Mouse (Mus musculus): ENCODE results near the gene Trim14. TPM values are rescaled to one million over a fixed set of nuclear protein-coding genes. Genes with fewer than 3 reads are reported as not detected.
"Not testable (repeated sequence)": the region's sequence is repeated elsewhere in the genome, so short reads cannot be mapped to it uniquely, and the experiment has no call there.

Gene Trim14
- total RNA-seq (2021) (1 to 10 TPM; 2.5 to 2.9 TPM), polyA plus RNA-seq (2012; rRNA removed) (1.5 and 2.1 TPM in 2 replicates)
- long read RNA-seq, partial matches to known transcripts: 0 of 4 reads
- long read RNA-seq, other reads (novel, unspliced or antisense): 3 of 4 reads

DNA sequence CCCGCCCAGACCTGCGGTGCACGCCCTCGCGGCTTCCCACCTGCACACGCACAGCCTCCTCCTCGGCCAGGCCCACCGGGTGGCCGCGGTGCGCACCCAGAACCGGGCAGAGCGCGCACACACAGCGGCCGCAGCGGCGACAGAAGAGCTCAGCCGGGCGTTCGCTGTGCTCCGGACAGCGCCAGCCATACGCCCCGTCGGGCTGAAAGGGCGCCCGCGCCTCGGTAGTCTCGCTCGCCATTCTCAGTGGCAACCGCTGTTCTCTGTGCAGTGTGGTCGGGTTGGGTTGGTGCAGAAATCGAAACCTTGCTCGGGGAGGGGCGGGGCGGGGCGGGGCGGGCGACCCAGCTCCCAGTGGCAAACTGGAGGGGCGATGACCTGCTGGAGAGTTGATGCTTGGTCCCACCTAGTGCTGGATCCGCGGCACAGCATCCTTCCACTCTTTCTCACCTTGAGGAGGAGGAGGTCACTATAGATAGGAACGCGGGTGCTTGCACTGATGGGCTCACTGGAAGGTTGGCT, at the start of gene Trim14:
Gene Trim14 (minus strand): TSS at position 302 of the 522 bp plus-strand sequence.
- Histone ChIP-seq H3K27ac (peak within 1 kb of the TSS; percentile 53), H3K4me3 (peak within 1 kb of the TSS; percentile 69), H3K27me3 (ENCODE audit: control insufficient read depth, insufficient read depth, low read length) (no peaks in the 10 kb centered on the region), H3K79me2 (replicated peaks; ENCODE audit: control insufficient read depth, insufficient read depth, low read length) (no peaks in the 10 kb centered on the region), H3K9ac (ENCODE audit: low read depth, low read length) (peak within 1 kb of the TSS; percentile 74), H3K36me3 (ENCODE audit: control insufficient read depth, insufficient read depth, low read length) (no peaks in the 10 kb centered on the region), H3K4me1 (ENCODE audit: control insufficient read depth, insufficient read depth, low read length) (peaks cover 3% of the 10 kb centered on the region; the same call in 1 of the 2 replicates)
- intact Hi-C loops (cut with DNase I): loop anchor here (10.0 kb wide), 1 partner anchor 119 kb away; the partner anchor contains the start of gene Tbc1d2
- TF ChIP-seq CTCF (IDR thresholded peaks at IDR 0.05) (peak; percentile 50), EP300 (IDR thresholded peaks at IDR 0.05; ENCODE audit: insufficient read depth, low read depth, low read length) (no peak), POLR2A (IDR thresholded peaks at IDR 0.05; ENCODE audit: insufficient read depth, low read depth, low read length) (peak; percentile 40; the same call in 1 of the 2 replicates)
- under 1% methylated on average over 46 of the region's 46 CpGs for WGBS
- peak; percentile 59 to 62 for DNase-seq

DNA sequence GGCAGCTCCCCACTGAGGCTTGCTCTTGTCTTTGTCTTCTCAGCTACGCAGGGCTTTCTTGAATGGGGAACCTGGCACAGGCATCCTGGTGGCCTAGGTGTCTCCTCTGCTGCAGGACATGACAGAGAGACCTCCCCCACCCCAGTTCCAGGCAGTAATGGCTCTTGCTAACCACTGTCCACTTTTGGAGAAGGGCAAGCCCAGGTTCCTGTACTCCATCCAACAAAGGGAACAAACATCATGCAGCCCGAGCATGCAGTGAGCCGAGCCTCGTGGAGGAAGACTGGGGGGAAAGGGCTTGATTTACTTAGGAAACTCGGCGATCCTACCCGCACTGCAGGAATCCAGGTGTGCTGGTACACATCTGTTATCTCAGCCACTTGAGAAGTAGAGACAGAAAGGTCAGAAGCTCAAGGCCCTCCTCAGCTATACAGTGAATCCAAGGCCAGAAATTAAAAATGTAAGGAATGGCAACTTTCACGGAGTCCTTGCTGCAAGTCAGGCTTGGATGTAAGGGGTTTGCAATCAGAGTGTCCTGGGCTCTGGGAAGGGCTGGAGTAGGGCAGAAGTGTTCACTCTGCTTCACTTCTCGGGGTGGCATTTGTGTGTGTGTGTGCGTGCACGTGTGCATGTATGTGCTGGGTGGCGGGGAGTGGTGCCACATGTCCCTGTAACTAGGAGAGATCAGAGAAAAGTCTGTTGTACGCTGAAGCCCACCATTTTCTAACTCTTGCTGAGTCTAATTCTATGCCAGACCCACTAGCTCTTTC, 49.3 kb upstream of the Trim14 start:
- Histone ChIP-seq H3K9ac (ENCODE audit: low read depth, low read length) (no peak overlapping the region), H3K27ac (no peak overlapping the region), H3K27me3 (ENCODE audit: control insufficient read depth, insufficient read depth, low read length) (no peaks in the 10 kb centered on the region), H3K36me3 (ENCODE audit: control insufficient read depth, insufficient read depth, low read length) (no peaks in the 10 kb centered on the region), H3K4me1 (ENCODE audit: control insufficient read depth, insufficient read depth, low read length) (peaks cover under 1% of the 10 kb centered on the region; the same call in 1 of the 2 replicates), H3K79me2 (replicated peaks; ENCODE audit: control insufficient read depth, insufficient read depth, low read length) (no peaks in the 10 kb centered on the region), H3K4me3 (no peak overlapping the region)
- TF ChIP-seq EP300 (IDR thresholded peaks at IDR 0.05; ENCODE audit: insufficient read depth, low read depth, low read length): no peak
- TF ChIP-seq CTCF (IDR thresholded peaks at IDR 0.05): no peak
- no peak for TF ChIP-seq POLR2A (IDR thresholded peaks at IDR 0.05; ENCODE audit: insufficient read depth, low read depth, low read length)
- intact Hi-C loops (cut with DNase I): loop anchor here (1.0 kb wide), 1 partner anchor 11 kb away; no protein-coding TSS in a partner anchor
- DNase-seq: no peak
- 83% methylated on average over 13 of the region's 13 CpGs for WGBS

DNA sequence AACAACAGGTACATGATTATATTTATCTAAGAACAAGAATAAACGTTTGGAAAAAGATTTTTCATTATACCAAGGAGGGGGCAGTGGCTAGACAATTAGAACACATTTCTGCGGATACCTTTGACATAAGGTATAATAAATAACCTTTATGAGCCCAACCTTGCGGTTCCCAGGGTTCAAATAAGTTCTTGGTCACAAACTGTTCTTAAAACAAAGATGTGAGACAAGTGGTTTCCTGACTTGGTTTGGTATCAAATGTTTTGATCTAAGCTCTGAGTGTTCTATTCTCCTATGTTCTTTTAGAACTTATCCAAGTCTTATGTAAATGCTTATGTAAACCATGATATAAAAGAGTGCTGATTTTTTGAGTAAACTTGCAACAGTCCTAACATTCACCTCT, 48.6 kb upstream of the Trim14 start:
- H3K27me3 ChIP-seq (ENCODE audit: control insufficient read depth, insufficient read depth, low read length); H3K4me1 ChIP-seq (ENCODE audit: control insufficient read depth, insufficient read depth, low read length); H3K79me2 ChIP-seq (replicated peaks; ENCODE audit: control insufficient read depth, insufficient read depth, low read length); H3K27ac ChIP-seq; intact Hi-C loops (cut with DNase I); DNase-seq; H3K9ac ChIP-seq (ENCODE audit: low read depth, low read length); H3K4me3 ChIP-seq; H3K36me3 ChIP-seq (ENCODE audit: control insufficient read depth, insufficient read depth, low read length): not testable (repeated sequence)
- WGBS: 74% methylated on average over 3 of the region's 3 CpGs

DNA sequence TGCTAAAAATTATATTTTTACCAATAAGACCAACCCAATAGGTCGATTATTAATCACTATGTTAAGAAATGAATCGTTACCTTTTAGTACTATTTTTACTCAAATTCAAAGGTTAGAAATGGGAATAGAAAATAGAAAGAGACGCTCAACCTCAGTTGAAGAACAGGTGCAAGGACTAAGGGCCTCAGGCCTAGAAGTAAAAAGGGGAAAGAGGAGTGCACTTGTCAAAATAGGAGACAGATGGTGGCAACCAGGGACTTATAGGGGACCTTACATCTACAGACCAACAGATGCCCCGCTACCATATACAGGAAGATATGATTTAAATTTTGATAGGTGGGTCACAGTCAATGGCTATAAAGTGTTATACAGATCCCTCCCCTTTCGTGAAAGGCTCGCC, 48.1 kb upstream of the Trim14 start:
- H3K4me1 ChIP-seq (ENCODE audit: control insufficient read depth, insufficient read depth, low read length); H3K27me3 ChIP-seq (ENCODE audit: control insufficient read depth, insufficient read depth, low read length); H3K27ac ChIP-seq; H3K36me3 ChIP-seq (ENCODE audit: control insufficient read depth, insufficient read depth, low read length); H3K9ac ChIP-seq (ENCODE audit: low read depth, low read length); DNase-seq; H3K79me2 ChIP-seq (replicated peaks; ENCODE audit: control insufficient read depth, insufficient read depth, low read length); H3K4me3 ChIP-seq; intact Hi-C loops (cut with DNase I): not testable (repeated sequence)
- 83% methylated on average over 2 of the region's 6 CpGs for WGBS

DNA sequence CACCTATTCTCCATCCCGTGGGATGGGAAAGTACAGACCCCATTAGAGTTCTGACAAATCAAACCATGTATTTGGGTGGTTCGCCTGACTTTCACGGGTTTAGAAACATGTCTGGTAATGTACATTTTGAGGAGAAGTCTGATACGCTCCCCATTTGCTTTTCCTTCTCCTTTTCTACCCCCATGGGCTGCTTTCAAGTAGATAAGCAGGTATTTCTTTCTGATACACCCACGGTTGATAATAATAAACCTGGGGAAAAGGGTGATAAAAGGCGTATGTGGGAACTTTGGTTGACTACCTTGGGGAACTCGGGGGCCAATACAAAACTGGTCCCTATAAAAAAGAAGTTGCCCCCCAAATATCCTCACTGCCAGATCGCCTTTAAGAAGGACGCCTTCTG, 46.1 kb upstream of the Trim14 start:
- H3K27ac ChIP-seq; H3K27me3 ChIP-seq (ENCODE audit: control insufficient read depth, insufficient read depth, low read length); H3K4me1 ChIP-seq (ENCODE audit: control insufficient read depth, insufficient read depth, low read length); H3K4me3 ChIP-seq; DNase-seq; H3K79me2 ChIP-seq (replicated peaks; ENCODE audit: control insufficient read depth, insufficient read depth, low read length); intact Hi-C loops (cut with DNase I); H3K9ac ChIP-seq (ENCODE audit: low read depth, low read length); H3K36me3 ChIP-seq (ENCODE audit: control insufficient read depth, insufficient read depth, low read length): not testable (repeated sequence)
- WGBS: 81% methylated on average over 9 of the region's 9 CpGs

DNA sequence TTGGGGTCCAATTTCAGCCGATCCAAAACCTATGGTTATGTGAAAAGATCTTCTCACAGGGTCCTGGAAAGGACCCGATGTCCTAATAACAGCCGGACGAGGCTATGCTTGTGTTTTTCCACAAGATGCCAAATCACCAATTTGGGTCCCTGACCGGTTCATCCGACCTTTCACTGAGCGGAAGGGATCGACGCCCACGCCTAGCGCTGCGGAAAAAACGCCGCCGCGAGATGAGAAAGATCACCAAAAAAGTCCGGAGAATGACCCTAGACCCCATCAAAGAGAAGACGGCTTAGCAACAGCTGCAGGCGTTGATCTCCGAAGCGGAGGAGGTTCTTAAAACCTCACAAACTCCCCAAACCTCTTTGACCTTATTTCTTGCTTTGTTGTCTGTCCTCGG, 45.6 kb upstream of the Trim14 start:
- H3K9ac ChIP-seq (ENCODE audit: low read depth, low read length); H3K36me3 ChIP-seq (ENCODE audit: control insufficient read depth, insufficient read depth, low read length); H3K4me3 ChIP-seq; H3K27ac ChIP-seq; intact Hi-C loops (cut with DNase I); DNase-seq; H3K4me1 ChIP-seq (ENCODE audit: control insufficient read depth, insufficient read depth, low read length); H3K27me3 ChIP-seq (ENCODE audit: control insufficient read depth, insufficient read depth, low read length); H3K79me2 ChIP-seq (replicated peaks; ENCODE audit: control insufficient read depth, insufficient read depth, low read length): not testable (repeated sequence)
- WGBS: 92% methylated on average over 22 of the region's 22 CpGs

DNA sequence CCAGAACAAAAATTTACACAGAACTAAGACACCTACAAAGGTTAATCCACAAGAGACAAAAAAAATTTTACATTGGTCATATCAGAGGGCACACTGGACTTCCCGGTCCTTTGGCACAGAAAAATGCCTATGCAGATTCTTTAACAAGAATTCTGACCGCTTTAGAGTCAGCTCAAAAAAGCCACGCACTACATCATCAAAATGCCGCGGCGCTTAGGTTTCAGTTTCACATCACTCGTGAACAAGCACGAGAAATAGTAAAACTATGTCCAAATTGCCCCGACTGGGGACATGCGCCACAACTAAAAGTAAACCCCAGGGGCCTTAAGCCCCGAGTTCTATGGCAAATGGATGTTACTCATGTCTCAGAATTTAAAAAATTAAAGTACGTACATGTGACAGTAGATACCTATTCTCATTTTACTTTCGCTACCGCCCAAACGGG, 44.9 kb upstream of the Trim14 start:
- H3K4me3 ChIP-seq; H3K36me3 ChIP-seq (ENCODE audit: control insufficient read depth, insufficient read depth, low read length); H3K27ac ChIP-seq; H3K27me3 ChIP-seq (ENCODE audit: control insufficient read depth, insufficient read depth, low read length); intact Hi-C loops (cut with DNase I); H3K79me2 ChIP-seq (replicated peaks; ENCODE audit: control insufficient read depth, insufficient read depth, low read length); DNase-seq; H3K4me1 ChIP-seq (ENCODE audit: control insufficient read depth, insufficient read depth, low read length); H3K9ac ChIP-seq (ENCODE audit: low read depth, low read length): not testable (repeated sequence)
- WGBS: 83% methylated on average over 15 of the region's 15 CpGs

DNA sequence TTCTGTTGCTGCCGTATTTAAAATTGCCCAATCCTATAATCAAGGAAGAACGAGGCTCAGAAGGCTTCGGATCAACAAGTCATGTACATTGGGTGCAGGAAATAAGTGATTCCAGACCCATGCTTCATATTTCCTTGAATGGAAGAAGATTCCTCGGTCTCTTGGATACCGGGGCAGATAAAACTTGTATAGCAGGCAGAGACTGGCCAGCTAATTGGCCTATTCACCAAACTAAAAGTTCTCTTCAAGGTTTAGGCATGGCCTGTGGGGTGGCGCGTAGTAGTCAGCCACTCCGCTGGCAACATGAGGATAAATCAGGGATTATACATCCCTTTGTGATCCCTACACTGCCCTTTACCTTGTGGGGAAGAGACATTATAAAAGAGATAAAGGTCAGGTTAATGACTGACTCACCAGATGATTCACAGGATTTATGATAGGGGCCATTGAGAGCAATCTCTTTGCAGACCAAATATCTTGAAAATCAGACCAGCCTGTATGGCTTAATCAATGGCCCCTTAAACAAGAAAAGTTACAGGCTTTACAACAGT, 42.9 kb upstream of the Trim14 start:
- intact Hi-C loops (cut with DNase I); H3K4me3 ChIP-seq: not testable (repeated sequence)
- WGBS: 87% methylated on average over 8 of the region's 8 CpGs

More for the DNA sequence above, 42.9 kb upstream of the Trim14 start:
- H3K36me3 ChIP-seq (ENCODE audit: control insufficient read depth, insufficient read depth, low read length); H3K9ac ChIP-seq (ENCODE audit: low read depth, low read length); DNase-seq; H3K27me3 ChIP-seq (ENCODE audit: control insufficient read depth, insufficient read depth, low read length); H3K4me1 ChIP-seq (ENCODE audit: control insufficient read depth, insufficient read depth, low read length); H3K27ac ChIP-seq; H3K79me2 ChIP-seq (replicated peaks; ENCODE audit: control insufficient read depth, insufficient read depth, low read length): not testable (repeated sequence)

Measured in heart, adult 2 months (tissue).